18 mouse cellular contexts compared by ENCODE assay signal in genomic region chr14:114215609-114216008, GRCm38 (mm10).
"Had no signal": no experiment of that assay in that cellular context is flagged by ENCODE, and none has a peak within 500 bp of the region (broad histone marks: within the 10 kb centered on the region; RNA-seq: fewer than 3 reads in every experiment).

No protein-coding gene starts in this region.

- H3K27ac ChIP-seq: liver, embryonic 13.5 days; liver, embryonic 15.5 days; midbrain, embryonic 13.5 days had no signal

- H3K27me3 ChIP-seq: liver, embryonic 13.5 days; liver, embryonic 15.5 days; midbrain, embryonic 13.5 days had no signal

- H3K9me3 ChIP-seq: liver, embryonic 13.5 days; liver, embryonic 15.5 days; midbrain, embryonic 13.5 days had no signal

- DNase-seq: liver, embryonic 13.5 days; lung, adult 18-20 months; lung, embryonic 14.5 days; lung, postnatal 10 days; lung, postnatal 4 days; retina, postnatal 1 day; right cerebral cortex, adult 18-20 months; right cerebral cortex, postnatal 25 days; right cerebral cortex, postnatal 4 days; spleen, adult 18-20 months; thymus, adult 18-20 months; thymus, postnatal 14 days; thymus, postnatal 36 days had no signal

- H3K36me3 ChIP-seq: liver, embryonic 13.5 days; liver, embryonic 15.5 days; midbrain, embryonic 13.5 days had no signal

- ATAC-seq: midbrain, embryonic 13.5 days; midbrain, embryonic 16.5 days had no signal

- H3K4me1 ChIP-seq: liver, embryonic 13.5 days; liver, embryonic 15.5 days; midbrain, embryonic 13.5 days had no signal

- H3K4me3 ChIP-seq: liver, embryonic 13.5 days; liver, embryonic 15.5 days; midbrain, embryonic 13.5 days; myocyte had no signal

- H3K9ac ChIP-seq: liver, embryonic 13.5 days; liver, embryonic 15.5 days; lung, embryonic 14.5 days; midbrain, embryonic 13.5 days had no signal

- H3K4me2 ChIP-seq: liver, embryonic 11.5 days; liver, embryonic 13.5 days; liver, embryonic 15.5 days; lung, embryonic 14.5 days; midbrain, embryonic 13.5 days had no signal
